Mouse (Mus musculus): ENCODE measurements around the gene Igflr1.

- TF ChIP-seq POLR2A (IDR thresholded peaks at IDR 0.05; ENCODE audit: borderline replicate concordance, low read depth, low read length) = no peak
- TF ChIP-seq CTCF (IDR thresholded peaks at IDR 0.05; ENCODE audit: low read depth, low read length) = no peak
Measured at GRCm38 (mm10) chr7:30520856-30521255, 44.4 kb upstream of the Igflr1 start.

All from bone marrow macrophage, adult 2 months (primary cell).